Mouse (Mus musculus) lung, embryonic 14.5 days (tissue): Measurements from ENCODE around the gene Brinp2. TPM values are rescaled to one million over a fixed set of nuclear protein-coding genes. Genes with fewer than 3 reads are reported as not detected.

Experiments
- ATAC-seq: fragments of 200-750 bp; cut with Nextera tagmentation; 2 replicates; pipeline ENCODE4 v1.8.0; 2017; ENCODE audit warnings: mild to moderate bottlenecking, moderate TSS enrichment, moderate library complexity; ENCODE audit not compliant: insufficient read depth
- DNase-seq: peaks from one replicate; pipeline ENCODE4 v3.0.0-alpha.2; 2015
- H3K27ac ChIP-seq: fragments of 300-500 bp; sonication (generic); 2 replicates; pipeline ENCODE4 v1.5.1; 2014; ENCODE audit warnings: low read depth, mild to moderate bottlenecking, moderate library complexity
- H3K27me3 ChIP-seq: fragments of 300-500 bp; sonication (generic); 2 replicates; pipeline ENCODE4 v1.6.1; 2014; ENCODE audit warnings: low read length, control low read depth; ENCODE audit not compliant: insufficient read depth
- H3K36me3 ChIP-seq: fragments of 300-500 bp; sonication (generic); 2 replicates; pipeline ENCODE4 v1.6.1; 2014; ENCODE audit warnings: control low read depth; ENCODE audit not compliant: insufficient read depth
- H3K4me1 ChIP-seq: fragments of 300-500 bp; sonication (generic); 2 replicates; pipeline ENCODE4 v1.6.1; 2014; ENCODE audit warnings: antibody characterized with exemption, control low read depth; ENCODE audit not compliant: insufficient read depth
- H3K4me2 ChIP-seq: fragments of 300-500 bp; sonication (generic); 2 replicates; pipeline ENCODE4 v1.6.1; 2014; ENCODE audit warnings: mild to moderate bottlenecking
- H3K4me3 ChIP-seq: fragments of 300-500 bp; sonication (generic); 2 replicates; pipeline ENCODE4 v1.5.1; 2014; ENCODE audit warnings: low read depth, low read length
- H3K9ac ChIP-seq: fragments of 300-500 bp; sonication (generic); 2 replicates; pipeline ENCODE4 v1.6.1; 2014
- H3K9me3 ChIP-seq: fragments of 300-500 bp; sonication (generic); 2 replicates; pipeline ENCODE4 v1.6.1; 2016; ENCODE audit warnings: low read depth, low read length, control low read depth
- CTCF ChIP-seq: IDR thresholded peaks from 2 replicates; pipeline ENCODE4 v1.5.1; 2016; ENCODE audit warnings: antibody characterized with exemption, low read depth
- WGBS: fragments of 180-500 bp; shearing (Covaris S2); extraction: QIAGEN DNeasy Blood & Tissue Kit; methylation state at CpG from one replicate; pipeline ENCODE4 v1.1.7; 2014; 5-methylcytosine and 5-hydroxymethylcytosine counted together
- polyA plus RNA-seq: library from polyadenylated mRNA; unstranded; fragments of >200 nt; fragmentation: Nextera tagmentation; extraction: Ambion mirVana; gene quantifications from 2 replicates; pipeline ENCODE4 v1.2.1, GENCODE M21; 2014

Brinp2 gene
- 0.24 and 0.34 TPM in 2 replicates for polyA plus RNA-seq

DNA sequence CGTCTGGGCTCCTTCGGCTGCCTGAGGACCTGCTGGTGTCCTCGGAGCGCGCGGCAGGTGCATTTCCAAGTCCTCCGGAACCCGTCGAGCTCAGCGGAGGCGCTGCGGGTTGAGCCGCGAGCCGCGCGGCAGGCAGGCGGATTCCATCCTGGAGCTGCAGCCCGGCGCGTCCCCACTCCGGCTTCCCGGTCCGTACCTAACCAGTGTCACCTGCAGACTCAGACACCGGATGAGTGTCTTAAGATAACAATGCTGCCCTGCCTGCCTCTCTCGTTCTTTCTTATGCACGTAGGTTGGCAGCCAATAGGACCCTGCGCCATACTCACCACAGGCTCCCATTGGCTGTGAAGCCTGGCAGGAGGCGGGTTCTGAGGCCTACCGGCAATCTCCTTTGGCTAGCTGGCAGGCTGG, at the start of gene Brinp2:
TSS of gene Brinp2 (minus strand) at position 276 of the 411 bp plus-strand sequence.
- no peaks in the 10 kb centered on the region for H3K36me3 ChIP-seq
- peak within 1 kb of the TSS; percentile 23; the same call in 1 of the 2 replicates for H3K9ac ChIP-seq
- peak; percentile 97 for ATAC-seq
- peaks cover 26% of the 10 kb centered on the region for H3K27me3 ChIP-seq
- no peaks in the 10 kb centered on the region; the same call in 1 of the 2 replicates for H3K4me1 ChIP-seq
- H3K4me3 ChIP-seq, result peak within 1 kb of the TSS; percentile 45
- no peak within 1 kb of the TSS for H3K27ac ChIP-seq
- no peak for TF ChIP-seq CTCF
- H3K4me2 ChIP-seq, result peak within 1 kb of the TSS; percentile 78
- H3K9me3 ChIP-seq, result no peaks in the 10 kb centered on the region
- DNase-seq, result peak; percentile 82
- under 1% methylated on average over 29 of the region's 30 CpGs for WGBS

DNA sequence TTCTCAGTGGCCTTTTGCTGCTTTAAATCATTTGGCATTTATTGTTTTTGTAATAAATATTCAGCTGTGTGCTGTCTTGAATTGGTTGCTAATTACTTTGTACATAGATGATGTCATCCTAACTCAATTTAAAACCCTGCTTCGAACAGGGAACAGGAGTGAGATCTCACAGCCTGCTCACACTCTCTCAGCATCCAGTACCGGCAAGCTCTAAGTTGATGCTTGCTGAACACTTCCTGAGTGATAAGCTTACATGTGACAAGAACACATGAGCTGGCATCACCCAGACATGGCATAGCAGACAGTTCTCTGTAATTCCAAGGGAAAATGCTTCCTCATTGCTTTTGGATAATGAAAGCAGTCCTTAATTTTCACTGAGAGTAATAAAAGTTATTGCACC, 44.8 kb upstream of the Brinp2 start:
- no peak for TF ChIP-seq CTCF
- Histone ChIP-seq H3K27ac (no peak overlapping the region), H3K27me3 (no peaks in the 10 kb centered on the region), H3K9ac (no peak overlapping the region), H3K36me3 (no peaks in the 10 kb centered on the region), H3K9me3 (no peaks in the 10 kb centered on the region), H3K4me2 (no peak overlapping the region), H3K4me3 (no peak overlapping the region), H3K4me1 (no peaks in the 10 kb centered on the region)
- WGBS, result 40% methylated on average over 2 of the region's 2 CpGs
- ATAC-seq (no peak), DNase-seq (no peak)

DNA sequence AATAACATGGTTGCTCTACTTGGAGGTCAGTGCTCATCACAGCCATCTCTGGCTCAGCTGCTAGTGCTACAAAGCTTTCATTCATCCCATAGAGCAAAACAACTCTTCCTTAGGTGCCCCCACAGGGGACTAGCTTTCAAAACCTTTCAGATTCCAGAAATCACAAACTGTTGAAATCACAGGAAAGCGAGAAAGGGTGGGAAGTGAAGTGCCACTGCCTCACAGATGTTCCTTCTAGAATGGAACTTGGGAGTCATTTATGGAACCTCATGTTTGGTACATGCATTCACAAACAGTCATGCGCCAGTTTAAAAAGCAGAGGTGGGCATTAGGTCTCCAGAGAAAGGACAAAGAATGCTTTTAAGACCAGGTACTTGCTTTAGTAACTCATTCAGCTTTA, 40.9 kb upstream of the Brinp2 start:
- ATAC-seq (no peak), DNase-seq (no peak)
- Histone ChIP-seq H3K9me3 (no peaks in the 10 kb centered on the region), H3K4me3 (no peak overlapping the region), H3K27ac (no peak overlapping the region), H3K36me3 (no peaks in the 10 kb centered on the region), H3K4me2 (no peak overlapping the region), H3K9ac (no peak overlapping the region), H3K4me1 (no peaks in the 10 kb centered on the region), H3K27me3 (no peaks in the 10 kb centered on the region)
- WGBS, result 82% methylated on average over 2 of the region's 2 CpGs
- no peak for TF ChIP-seq CTCF

DNA sequence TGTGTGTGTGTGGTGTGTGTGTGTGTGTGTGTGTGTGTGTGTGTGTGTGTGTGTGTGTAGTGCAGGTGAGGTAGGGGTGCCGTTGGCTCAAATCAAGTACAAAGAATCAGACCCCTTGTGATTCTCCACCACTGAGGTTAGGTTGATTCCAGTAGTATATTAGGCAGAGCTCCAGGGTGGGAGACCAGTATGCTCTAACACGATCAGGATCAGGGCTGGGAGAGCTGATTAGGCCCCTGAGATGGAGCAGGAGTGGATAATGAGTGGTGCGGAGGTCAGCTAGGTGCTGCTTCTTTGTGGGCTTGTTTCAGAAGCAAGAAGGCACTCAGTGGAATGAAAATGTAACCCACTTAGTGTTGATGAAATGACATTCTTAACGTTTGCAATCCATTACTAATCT, 34.6 kb upstream of the Brinp2 start:
- no peaks in the 10 kb centered on the region for H3K4me1 ChIP-seq
- no peak overlapping the region for H3K4me3 ChIP-seq
- no peak overlapping the region for H3K27ac ChIP-seq
- H3K9ac ChIP-seq, result no peak overlapping the region
- no peaks in the 10 kb centered on the region for H3K27me3 ChIP-seq
- H3K9me3 ChIP-seq, result no peaks in the 10 kb centered on the region
- H3K36me3 ChIP-seq, result no peaks in the 10 kb centered on the region
- WGBS, result 57% methylated on average over 4 of the region's 4 CpGs
- H3K4me2 ChIP-seq, result no peak overlapping the region
- ATAC-seq, result no peak
- DNase-seq, result no peak
- no peak for TF ChIP-seq CTCF

DNA sequence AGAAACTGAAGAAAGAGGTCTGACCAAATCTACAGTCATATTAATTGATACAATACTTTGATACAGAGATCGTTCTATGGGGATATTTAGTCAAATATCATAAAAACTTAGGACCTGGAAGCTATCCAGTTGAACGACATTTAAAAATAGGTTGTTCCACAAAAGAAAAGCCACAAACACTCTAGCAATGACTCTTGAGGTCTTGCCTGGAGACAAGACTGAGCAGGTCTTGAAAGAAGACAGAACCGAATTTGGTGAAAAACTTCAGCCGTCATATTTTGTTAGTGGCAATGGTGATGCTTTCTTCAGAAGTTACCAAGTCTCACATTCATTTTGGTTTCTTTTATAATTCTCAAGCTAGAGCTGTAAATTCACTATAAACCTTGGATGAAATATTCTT, 32.9 kb upstream of the Brinp2 start:
- Histone ChIP-seq H3K9me3 (no peaks in the 10 kb centered on the region), H3K27ac (no peak overlapping the region), H3K27me3 (no peaks in the 10 kb centered on the region), H3K4me2 (no peak overlapping the region), H3K4me1 (no peaks in the 10 kb centered on the region), H3K9ac (no peak overlapping the region), H3K4me3 (no peak overlapping the region), H3K36me3 (no peaks in the 10 kb centered on the region)
- TF ChIP-seq CTCF, result no peak
- WGBS, result 86% methylated on average over 4 of the region's 4 CpGs
- no peak for DNase-seq
- no peak for ATAC-seq

DNA sequence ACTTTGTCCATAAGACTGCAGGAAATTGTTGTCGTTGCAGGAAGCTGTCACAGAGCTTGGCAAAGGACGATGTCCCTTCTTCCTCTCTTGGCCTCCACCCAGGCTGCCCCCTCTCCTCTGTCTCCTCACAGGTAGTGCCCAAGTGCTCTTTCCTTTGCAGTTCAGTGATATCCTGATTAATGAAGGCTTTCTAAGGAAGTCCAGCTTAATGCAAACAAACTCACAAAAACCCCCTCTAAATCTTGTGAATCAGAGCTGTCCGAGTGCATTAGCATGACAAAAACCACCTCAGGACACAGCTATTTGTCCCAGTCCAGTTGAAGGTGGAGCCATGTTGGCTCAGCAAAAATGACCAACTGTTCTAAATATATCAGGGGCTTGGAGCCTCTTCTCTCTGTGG, 30.7 kb upstream of the Brinp2 start:
- Histone ChIP-seq H3K27me3 (no peaks in the 10 kb centered on the region), H3K4me2 (no peak overlapping the region), H3K36me3 (no peaks in the 10 kb centered on the region), H3K9me3 (no peaks in the 10 kb centered on the region), H3K4me1 (no peaks in the 10 kb centered on the region), H3K4me3 (no peak overlapping the region), H3K9ac (no peak overlapping the region), H3K27ac (no peak overlapping the region)
- TF ChIP-seq CTCF, result no peak
- 39% methylated on average over 3 of the region's 3 CpGs for WGBS
- ATAC-seq (no peak), DNase-seq (no peak)

DNA sequence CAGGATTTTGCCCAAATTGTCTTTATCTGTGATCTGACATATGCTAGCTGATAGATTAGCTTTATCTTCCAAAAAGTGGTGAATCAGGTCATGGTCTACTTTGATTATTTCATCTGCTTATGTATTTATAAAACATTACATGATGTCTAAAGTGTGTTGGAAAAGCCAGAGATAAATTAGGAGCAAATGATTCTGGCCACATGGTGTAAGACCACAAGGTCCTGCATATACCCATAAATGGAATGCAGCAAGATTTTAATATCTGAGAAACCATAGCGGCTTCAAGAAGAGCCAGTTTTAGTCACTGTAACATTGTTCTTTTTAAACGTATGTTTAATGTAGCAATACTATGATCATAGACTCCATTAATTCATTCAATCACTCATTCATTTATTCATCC, 29.2 kb upstream of the Brinp2 start:
- H3K27me3 ChIP-seq, result no peaks in the 10 kb centered on the region
- no peak overlapping the region for H3K4me2 ChIP-seq
- H3K4me3 ChIP-seq, result no peak overlapping the region
- H3K4me1 ChIP-seq, result no peaks in the 10 kb centered on the region
- DNase-seq (peak; percentile 73), ATAC-seq (peak; percentile 90; the same call in 1 of the 2 replicates)
- TF ChIP-seq CTCF, result no peak
- H3K9me3 ChIP-seq, result no peaks in the 10 kb centered on the region
- WGBS, result 47% methylated on average over 2 of the region's 2 CpGs
- no peak overlapping the region for H3K9ac ChIP-seq
- no peak overlapping the region for H3K27ac ChIP-seq
- H3K36me3 ChIP-seq, result no peaks in the 10 kb centered on the region

DNA sequence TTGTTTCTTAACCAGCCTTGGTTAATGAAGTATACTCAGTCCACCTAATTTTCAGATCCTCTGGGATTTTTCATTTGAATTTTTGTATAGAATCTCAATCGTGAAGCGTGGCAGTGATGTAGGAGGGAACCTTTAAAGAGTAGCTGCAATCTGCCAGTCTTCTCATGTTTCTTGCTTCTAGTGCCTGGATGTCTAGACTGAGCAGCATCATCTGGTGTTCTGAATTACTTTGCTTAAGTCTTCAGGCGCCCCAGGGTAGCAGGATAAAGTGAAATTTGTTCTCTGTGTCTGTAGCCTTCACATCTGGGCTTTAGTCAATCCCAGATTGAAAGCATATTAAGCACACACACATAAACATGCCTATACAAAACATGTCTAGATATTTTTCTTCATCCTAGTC, 27.1 kb upstream of the Brinp2 start:
- ATAC-seq (no peak), DNase-seq (no peak)
- H3K4me3 ChIP-seq, result no peak overlapping the region
- no peaks in the 10 kb centered on the region for H3K4me1 ChIP-seq
- no peaks in the 10 kb centered on the region for H3K27me3 ChIP-seq
- no peak for TF ChIP-seq CTCF
- H3K27ac ChIP-seq, result no peak overlapping the region
- H3K9ac ChIP-seq, result no peak overlapping the region
- H3K4me2 ChIP-seq, result no peak overlapping the region
- 78% methylated on average over 3 of the region's 3 CpGs for WGBS
- no peaks in the 10 kb centered on the region for H3K36me3 ChIP-seq
- no peaks in the 10 kb centered on the region for H3K9me3 ChIP-seq
